Mouse (Mus musculus) cerebellum, adult 2 months (tissue): Measurements from ENCODE around the gene Cdh12. TPM values are rescaled to one million over a fixed set of nuclear protein-coding genes. Genes with fewer than 3 reads are reported as not detected.

Experiments used
- DNase-seq, 2 experiments: peaks; one replicate each; pipeline ENCODE4 v3.0.0; 2021
- H3K27ac ChIP-seq: fragments of 200-500 bp; 2 replicates; pipeline ENCODE4 v1.5.1; 2012; ENCODE audit warnings: low read length, control low read depth, inconsistent platforms; ENCODE audit not compliant: insufficient read depth
- H3K27me3 ChIP-seq: fragments of 200-500 bp; 2 replicates; pipeline ENCODE4 v1.6.1; 2012; ENCODE audit warnings: inconsistent platforms, mild to moderate bottlenecking, low read length, moderate library complexity; ENCODE audit not compliant: control insufficient read depth, insufficient read depth
- H3K4me1 ChIP-seq: fragments of 200-500 bp; 2 replicates; pipeline ENCODE4 v1.6.1; 2011; ENCODE audit warnings: low read length; ENCODE audit not compliant: control insufficient read depth, insufficient read depth
- H3K4me3 ChIP-seq: fragments of 200-500 bp; replicated peaks from 2 replicates; pipeline ENCODE3; 2011; ENCODE audit warnings: mild to moderate bottlenecking, low read depth, low read length, control low read depth; ENCODE audit not compliant: insufficient read depth
- CTCF ChIP-seq: fragments of 200-500 bp; IDR thresholded peaks from 2 replicates; pipeline ENCODE4 v1.5.1; 2011; ENCODE audit warnings: low read depth, mild to moderate bottlenecking, control low read depth, low read length, moderate library complexity, borderline replicate concordance; ENCODE audit not compliant: insufficient read depth
- POLR2A ChIP-seq: fragments of 200-500 bp; IDR thresholded peaks from 2 replicates; pipeline ENCODE4 v1.6.1; 2011; ENCODE audit warnings: low read length, control low read depth, borderline replicate concordance; ENCODE audit not compliant: insufficient read depth
- WGBS: fragments of 180-500 bp; shearing (Covaris S2); methylation state at CpG from one replicate; pipeline ENCODE4 v1.1.7; 2018; 5-methylcytosine and 5-hydroxymethylcytosine counted together
- polyA plus RNA-seq: library from polyadenylated mRNA; depleted of rRNA; stranded (reverse); fragments of >200 nt; gene quantifications from 2 replicates; pipeline ENCODE4 v1.2.3, GENCODE M21; 2012; rRNA removed

Gene Cdh12
- polyA plus RNA-seq, 1 experiment, result 2.2 TPM

GRCm38 (mm10) chr15:21555981-21556380 is 1106.9 kb downstream of the Cdh12 start:
- Histone ChIP-seq H3K4me1 (no peaks in the 10 kb centered on the region), H3K27ac (no peak overlapping the region), H3K27me3 (no peaks in the 10 kb centered on the region), H3K4me3 (no peak overlapping the region)
- WGBS, result 93% methylated on average over 4 of the region's 4 CpGs
- no peak for TF ChIP-seq CTCF
- TF ChIP-seq POLR2A, result no peak
- DNase-seq, result no peak

GRCm38 (mm10) chr15:21566314-21567051 is 1117.4 kb downstream of the Cdh12 start:
- 87% methylated on average over 5 of the region's 5 CpGs for WGBS

GRCm38 (mm10) chr15:21604510-21604909 is 1155.4 kb downstream of the Cdh12 start:
- H3K4me3 ChIP-seq, result no peak overlapping the region
- 69% methylated on average over 4 of the region's 4 CpGs for WGBS
- no peak overlapping the region for H3K27ac ChIP-seq
- TF ChIP-seq POLR2A (no peak), CTCF (no peak)
- H3K4me1 ChIP-seq, result no peaks in the 10 kb centered on the region
- no peak for DNase-seq
- no peaks in the 10 kb centered on the region for H3K27me3 ChIP-seq

More at GRCm38 (mm10) chr15:21566314-21567051, 1117.4 kb downstream of the Cdh12 start:
- TF ChIP-seq POLR2A, result no peak
- TF ChIP-seq CTCF, result no peak
- Histone ChIP-seq H3K27ac (no peak overlapping the region), H3K4me1 (no peaks in the 10 kb centered on the region), H3K27me3 (no peaks in the 10 kb centered on the region), H3K4me3 (no peak overlapping the region)
- DNase-seq, result no peak

Other genes with a start within 250 kb of the Cdh12 start
- gene Acot10, start 217.5 kb downstream of the Cdh12 start, polyA plus RNA-seq, result 0.06 and 0.10 TPM in 2 replicates